Mouse (Mus musculus) CD4-positive, CD25-positive, alpha-beta regulatory T cell, adult 4 months (primary cell): ENCODE measurements around the gene Jak2. TPM values are rescaled to one million over a fixed set of nuclear protein-coding genes. Genes with fewer than 3 reads are reported as not detected.

Experiments
- polyA plus RNA-seq, 2 experiments: library from polyadenylated mRNA; unstranded; fragments of 100-300 nt; shearing (Covaris generic); gene quantifications; one replicate each; pipeline ENCODE4 v1.2.1; 2017

Gene Jak2
- polyA plus RNA-seq, 2 experiments from 2014 or later, result 14.9 to 19.1 TPM

Other genes with a start within 250 kb of the Jak2 start
- 10 to 100 TPM; 15.3 to 16.8 TPM for gene Ak3, start 203.9 kb upstream of the Jak2 start, polyA plus RNA-seq
- 10 to 100 TPM; 22.2 to 26.9 TPM for gene Rcl1, start 150.5 kb upstream of the Jak2 start, polyA plus RNA-seq
- gene Insl6, start 73.5 kb downstream of the Jak2 start, polyA plus RNA-seq, result 10 to 100 TPM; 28.3 to 32.5 TPM
- not detected for gene Rln1, start 82.8 kb downstream of the Jak2 start, polyA plus RNA-seq
- 100 to 1,000 TPM; 221 to 250 TPM for gene Plgrkt, start 115.6 kb downstream of the Jak2 start, polyA plus RNA-seq
- 10 to 100 TPM; 42.4 to 62.2 TPM for gene Cd274, start 115.6 kb downstream of the Jak2 start, polyA plus RNA-seq
- gene Pdcd1lg2, start 159.1 kb downstream of the Jak2 start, polyA plus RNA-seq, result 10 to 100 TPM; 17.0 to 22.2 TPM